Mouse (Mus musculus) frontal cortex, postnatal 36 days (tissue): ENCODE measurements around the gene Camp.

Experiments
- DNase-seq, 2 experiments: peaks; one replicate each; pipeline ENCODE4 v3.0.0; 2022; ENCODE audit warnings: low spot score in 2 of 2

The Camp gene

DNA sequence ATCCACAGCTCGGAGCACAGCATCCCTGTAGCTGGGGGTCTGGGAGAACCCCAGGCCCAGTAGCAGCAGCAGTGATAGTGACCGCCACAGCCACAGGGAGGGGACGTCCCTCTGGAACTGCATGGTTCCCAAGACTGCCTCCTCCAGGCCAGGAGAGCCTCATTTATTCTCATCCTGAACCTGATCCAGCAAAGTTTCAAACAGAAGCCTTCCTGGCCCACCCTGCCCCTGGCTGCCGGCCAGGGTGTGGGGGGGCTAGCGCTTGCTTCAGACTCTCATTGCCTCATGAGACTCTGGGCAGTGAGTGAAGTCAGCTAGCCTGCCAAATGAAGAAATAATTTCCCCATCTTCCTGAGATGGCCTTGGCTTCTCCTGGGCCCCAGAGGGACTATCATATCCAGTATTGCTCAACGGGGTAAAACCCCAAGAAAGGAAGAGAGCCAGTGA, at the start of gene Camp:
TSS of gene Camp (minus strand) at position 306 of the 447 bp plus-strand sequence.
- DNase-seq: no peak

DNA sequence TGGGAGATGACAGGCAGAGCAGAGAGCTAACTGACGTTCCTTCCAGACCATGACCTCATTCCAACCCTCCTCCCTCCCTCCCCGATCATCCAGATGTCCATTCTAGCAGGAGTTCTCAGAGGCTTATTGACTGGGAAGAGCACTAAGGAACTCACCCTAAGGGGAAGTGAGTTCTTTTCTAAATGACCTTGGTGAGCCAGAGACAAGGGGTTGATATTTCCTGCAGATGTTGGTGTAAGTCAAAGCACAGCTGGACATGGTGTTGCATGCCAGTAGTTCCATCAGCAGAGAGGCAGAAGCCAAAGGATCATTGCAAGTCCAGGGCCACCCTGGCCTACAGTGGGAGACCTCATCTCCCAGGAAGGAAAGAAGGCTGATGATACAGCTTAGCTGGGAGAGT, 48.6 kb upstream of the Camp start:
- no peak for DNase-seq

DNA sequence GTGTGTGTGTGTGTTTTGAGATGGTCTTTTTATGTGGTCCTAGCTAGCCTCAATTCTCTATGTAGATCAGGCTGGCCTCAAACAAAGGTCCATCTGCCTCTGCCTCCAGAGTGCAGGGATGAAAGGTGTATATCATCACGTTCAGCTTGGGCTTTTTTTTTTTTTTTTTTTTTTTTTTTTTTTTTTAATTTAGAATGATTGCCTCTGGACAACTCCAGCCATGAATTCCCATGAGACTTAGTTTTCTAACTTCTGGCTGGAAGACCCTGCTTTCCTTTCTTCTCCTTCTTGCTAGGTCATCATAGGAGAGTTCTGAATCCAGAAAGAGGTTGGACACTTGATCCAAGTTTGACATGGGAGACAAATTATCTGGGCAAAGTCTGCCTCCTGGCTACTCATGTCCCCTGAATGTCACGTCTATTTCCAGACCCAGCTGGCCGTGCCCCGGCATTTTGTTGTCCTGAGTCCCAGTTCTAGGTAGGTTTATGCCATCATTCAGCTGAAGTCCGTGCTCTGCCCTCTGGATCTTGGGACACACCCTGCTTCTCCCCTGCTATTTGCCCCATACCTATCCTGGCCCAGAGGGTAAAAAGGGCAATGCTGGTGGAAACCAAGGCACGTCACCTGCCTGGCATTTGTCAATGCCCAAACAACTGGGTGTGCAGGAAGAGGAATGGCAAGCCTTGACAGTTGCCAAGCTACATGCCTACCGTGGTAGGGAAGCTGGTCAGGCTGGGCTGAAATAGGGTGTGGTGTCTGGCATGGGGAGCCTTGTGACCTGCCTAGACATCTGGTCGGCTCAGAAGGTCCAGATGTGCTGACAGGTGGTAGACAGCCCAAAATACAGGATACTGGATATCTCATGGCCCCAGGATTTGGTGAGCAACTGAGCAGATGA, 47.1 kb upstream of the Camp start:
- DNase-seq: no peak

DNA sequence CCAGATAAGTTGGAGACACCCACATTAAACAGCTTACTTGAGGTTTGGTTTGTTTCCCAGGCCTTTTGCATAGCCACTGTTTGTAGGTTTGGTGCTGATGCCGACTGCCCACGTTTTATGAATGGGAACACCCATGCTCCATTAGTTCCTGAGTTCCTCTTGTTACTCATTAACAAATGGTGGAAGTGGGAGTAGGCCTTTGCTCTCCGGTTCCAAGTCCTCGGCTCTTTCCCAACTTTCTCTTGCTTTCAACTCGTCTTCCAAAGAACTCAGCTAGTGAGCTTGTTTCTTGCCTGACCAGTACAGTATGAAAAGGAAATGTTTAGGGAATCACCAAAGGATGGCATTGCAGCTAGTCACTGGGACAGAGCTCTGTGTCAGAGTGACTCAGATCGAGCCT, 46.2 kb upstream of the Camp start:
- DNase-seq: no peak

DNA sequence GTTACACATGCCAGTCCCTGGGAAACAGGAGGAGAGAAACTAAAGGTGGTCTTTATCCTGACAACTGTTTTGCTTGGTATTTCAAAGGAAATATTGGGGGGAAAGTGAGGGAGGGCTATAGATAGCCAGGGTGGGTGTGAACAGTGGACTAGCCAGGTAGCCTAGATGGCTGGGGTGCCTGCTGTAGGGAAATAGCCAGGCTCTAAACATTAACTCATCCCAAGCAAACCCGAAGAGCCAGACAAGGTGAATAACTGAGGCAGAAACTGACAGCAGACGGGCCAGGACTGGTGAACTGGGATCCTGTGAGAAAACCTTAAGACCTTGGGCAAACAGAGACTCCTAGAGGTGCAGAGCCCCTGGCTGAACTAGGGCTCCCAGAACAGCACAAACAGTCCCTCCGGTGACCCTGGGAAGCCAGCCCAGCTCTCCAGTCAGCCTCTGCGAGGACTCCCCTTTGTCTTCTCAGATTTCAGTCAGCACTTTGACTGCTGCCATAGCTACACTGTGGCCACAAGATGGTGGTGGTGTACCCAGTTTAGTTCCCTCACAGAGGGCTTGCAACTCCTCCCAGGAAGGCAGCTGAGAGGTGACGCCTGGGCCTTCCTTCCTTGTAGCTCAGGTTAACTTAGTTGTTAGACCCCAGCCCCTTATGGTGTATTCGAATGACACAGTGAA, 45.1 kb upstream of the Camp start:
- peak; percentile 61 to 75 for DNase-seq

DNA sequence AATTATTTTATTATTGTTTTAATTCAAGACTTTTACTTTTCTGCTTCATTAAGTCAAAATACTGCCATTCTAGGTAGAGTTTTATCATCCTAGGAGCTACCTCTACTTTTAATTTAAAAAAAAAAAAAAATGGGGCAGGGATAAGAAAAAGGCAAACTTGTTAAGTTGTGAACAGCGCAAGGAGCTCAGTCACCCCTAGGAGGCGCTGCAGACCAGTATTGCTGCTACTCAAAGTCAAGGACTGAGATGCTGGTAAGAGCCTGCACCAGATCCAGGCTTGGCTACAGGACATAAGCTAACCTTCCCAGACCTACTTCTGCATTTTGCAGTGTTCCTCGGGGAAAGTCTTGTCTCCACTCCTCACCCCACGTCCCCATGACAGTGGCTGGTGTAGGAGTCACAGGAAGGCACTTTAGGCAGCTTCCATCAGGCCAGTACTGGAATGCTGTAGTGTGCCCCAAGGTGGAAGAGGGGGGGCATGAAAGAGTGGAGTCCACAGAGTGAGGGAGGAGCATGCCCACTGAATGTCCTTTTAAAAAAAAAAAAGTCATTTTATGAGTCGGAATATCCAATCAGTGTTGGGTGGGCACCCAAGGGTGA, 43.3 kb upstream of the Camp start:
- peak; percentile 71 to 81 for DNase-seq

DNA sequence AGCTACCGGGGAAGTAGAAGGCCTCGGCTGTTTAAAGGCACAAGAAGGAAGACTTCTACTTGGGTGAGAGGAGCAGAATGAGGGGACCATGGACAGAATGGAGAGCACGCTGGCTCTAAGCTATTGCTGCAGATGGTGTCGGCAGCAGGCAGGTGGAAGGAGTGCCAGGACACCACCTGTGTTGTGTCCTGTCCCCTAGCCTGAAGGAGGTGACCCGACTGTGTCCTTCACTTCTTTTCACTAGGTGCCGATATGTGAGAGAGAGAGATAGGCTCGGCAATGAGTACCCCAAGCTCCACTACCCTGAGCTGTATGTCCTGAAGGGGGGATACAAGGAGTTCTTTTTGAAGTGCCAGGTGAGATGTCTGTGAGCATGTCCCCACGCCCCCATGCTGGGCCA, 42.1 kb upstream of the Camp start:
- DNase-seq: no peak

DNA sequence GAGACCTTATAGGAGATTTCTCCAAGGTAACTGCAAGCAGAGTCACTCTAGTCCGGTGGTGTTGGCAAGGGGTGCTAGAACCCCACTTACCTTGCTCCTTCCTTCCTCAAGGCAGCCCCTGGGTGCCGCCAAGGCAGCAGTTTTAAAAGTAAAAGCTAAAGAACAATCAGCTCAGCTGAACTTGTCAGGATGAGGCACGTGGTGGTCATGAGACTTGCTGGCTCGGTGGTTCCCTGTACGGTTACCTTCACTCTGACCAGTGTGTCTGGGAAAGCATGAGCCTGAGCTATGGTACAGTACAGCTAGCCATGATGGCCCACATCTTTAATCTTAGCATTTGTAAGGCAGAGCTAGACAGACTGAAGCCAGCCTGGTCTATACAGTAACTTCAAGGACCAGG, 37.9 kb upstream of the Camp start:
- DNase-seq: no peak

DNA sequence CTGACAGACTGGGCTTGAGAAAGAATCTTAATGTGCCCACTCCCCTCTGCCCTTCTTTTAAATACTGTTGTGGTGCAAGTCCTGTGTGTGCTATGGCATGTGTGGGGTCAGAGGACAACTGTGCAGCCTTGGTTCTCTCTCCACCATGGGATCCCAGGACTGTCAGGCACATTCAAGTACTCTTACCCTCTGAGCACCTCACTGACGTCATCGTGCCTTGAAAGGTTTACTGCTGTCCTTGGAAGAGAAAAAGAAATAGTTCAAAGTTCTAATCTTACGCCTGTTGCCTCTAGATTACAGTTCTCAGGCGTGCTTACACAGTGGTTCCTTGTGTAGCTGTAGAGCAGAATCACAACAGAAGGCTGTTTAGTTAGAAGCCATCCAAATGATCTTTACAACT, 36.8 kb upstream of the Camp start:
- DNase-seq: no peak

DNA sequence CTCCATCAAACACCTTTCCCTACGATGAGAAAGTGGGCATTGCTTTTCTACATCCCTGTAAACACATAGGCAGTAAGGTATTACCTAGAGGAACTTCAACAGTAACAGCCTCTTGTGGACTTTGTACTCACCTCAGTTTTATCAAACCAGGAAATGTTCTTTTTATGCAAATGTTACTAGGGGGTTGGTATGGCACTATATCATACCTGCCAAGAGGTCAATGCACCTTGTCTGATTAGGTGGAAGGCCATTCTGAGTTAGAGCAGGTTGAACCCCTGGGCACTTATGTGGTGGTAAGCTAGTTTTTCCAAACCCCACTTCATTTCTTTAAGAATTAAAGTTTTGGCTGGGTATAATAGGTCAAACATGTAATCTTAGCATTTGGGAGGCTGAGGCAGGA, 29.9 kb upstream of the Camp start:
- DNase-seq: no peak

DNA sequence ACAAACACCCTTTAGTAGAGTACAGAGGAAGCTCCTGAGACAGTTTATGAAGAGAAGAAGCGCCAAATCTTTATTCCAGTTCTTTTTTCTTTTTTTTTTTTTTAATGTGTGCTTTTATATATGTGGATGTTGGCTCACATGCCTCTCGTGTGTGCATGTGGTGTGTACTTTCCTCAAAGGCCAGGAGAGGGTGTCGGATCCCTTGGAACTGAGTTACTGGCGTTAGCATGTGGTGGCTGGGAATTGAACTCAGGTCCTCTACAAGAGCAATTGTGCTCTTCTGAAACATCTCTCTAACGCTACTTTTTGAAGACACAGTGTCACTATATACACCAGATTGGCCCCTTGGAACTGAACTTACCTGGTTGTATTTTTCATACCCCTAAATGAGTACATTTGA, 28.2 kb upstream of the Camp start:
- no peak for DNase-seq

DNA sequence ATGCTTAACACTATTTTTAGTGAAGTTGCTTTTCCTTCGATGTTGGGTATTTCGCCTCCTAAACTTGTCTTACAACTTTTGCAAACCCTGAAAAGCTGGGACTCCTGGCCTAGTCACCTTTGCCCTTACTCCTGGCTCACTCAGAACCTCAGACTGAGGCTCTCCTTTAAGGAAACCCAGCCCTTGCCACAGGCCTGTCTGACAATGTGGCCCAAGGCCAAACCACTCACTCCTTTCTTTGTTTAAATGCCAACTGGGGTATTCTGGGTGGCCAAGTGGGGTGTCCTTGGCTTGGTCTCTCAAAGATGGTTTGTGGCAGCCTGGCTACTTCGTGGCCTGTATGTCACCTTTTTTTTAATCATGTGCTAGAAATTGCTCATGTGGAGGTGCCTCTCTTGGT, 27.3 kb upstream of the Camp start:
- no peak for DNase-seq

DNA sequence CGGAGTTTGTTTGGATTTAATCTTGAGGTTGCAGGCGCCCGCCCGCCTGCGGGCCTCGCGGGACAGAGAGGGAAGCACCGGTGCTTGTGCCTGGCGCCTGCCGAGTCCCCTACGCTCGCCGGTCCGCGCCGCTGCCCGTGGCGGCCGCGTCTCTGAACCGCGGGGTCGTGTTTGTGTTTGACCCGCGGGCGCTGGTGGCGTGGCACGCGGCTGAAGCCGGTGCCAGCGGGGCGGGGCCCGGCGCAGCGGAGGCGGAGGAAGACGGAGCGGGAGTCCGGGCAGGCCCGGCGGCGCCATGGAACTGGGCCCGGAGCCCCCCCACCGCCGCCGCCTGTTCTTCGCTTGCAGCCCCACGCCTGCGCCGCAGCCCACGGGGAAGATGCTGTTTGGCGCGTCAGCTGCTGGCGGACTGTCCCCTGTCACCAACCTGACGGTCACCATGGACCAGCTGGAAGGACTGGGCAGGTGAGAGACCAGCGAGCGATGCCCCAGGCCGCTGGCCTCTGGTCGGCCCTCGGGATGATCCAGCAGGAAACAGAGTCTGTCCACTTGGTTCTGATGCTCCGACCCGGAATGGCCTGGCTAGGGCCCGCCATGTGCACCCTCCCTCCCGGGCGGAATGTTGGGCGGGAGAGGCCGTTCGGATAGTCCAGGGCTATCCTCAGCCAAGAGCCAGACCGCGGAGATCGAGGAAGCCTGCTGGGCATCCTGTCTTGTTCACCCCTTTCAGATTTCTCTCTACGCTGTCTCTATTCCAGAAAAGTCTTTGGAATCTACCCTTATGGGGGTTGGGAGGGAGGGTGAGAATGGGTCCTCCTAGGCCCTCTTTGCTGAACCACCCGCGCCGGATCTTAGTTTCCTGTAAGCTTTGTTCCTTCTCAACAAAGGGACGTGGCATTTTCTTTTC, 26.5 kb upstream of the Camp start:
- peak; percentile 23 to 25 for DNase-seq

DNA sequence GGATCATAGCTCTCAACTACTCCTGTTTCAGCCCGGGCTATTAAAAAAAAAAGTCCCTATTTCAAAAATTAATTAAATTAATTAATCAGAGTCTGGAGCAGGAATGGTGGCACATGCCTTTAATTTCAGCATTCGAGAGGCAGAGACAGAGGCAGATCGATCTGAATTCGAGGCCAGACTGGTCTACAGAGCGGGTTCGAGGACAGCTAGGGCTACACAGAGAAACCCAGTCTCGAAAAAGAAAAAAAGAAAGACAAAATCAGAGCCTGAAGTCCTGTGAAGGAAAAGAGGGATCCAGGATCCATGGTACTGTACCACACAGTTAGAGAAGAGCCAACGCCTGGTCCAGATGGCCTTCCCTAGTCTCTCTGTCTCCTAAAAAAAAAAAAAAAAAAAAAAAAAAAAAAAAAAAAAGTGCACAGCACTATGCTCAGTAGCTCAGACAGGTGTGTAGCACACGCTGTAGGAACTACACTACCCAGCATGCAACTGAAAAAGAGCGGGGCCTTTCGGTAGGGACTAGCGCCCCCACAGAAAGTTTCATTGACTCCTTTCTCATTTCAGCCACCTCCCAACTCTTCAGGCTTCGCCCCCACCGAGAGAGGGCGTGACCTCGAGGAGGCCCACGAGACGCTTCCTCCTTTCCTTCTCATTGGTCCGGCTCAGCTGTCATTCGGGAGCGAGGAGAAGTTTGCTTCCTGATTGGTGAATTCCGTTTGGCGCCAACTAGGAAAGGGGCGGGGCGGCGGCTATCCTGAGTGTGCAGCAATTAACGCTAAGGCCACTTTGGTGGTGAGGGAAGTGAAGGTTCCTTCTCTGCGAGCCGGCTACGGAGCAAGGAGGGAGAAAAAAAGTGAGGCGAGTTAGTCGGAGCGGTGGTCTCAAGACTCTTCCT, 25.6 kb upstream of the Camp start, which contains the start of gene Cdc25a:
TSS of gene Cdc25a (plus strand) at position 783 of the 895 bp plus-strand sequence.
- peak; percentile 96 for DNase-seq

DNA sequence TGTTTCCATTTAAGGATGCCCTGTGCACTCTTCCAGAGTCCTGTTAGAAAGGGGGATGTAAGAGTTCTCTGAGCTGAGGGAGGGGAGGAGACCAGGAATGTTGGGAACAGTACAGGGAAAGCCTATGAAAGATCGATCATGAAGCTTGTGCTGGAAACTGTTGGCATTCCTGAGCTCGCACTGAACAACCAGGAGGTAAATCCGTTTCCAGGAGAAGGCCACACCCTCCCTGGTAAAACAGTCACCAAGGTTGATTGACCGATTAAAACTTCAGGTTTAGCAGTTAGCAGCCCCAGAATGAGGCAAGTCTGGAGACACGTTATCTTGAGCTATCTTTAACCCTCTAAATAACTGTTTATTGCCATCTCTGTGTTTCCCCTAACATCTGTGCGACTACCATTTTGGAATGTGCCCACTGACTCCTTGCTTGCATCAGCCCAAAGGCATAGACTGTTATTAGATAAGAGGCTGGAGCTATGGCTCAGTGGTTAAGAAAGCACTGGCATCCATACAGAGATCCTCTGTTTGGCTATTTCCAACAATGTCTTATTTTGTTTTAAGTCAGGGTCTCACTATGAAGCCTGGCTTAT, 21.7 kb upstream of the Camp start:
- DNase-seq: no peak

DNA sequence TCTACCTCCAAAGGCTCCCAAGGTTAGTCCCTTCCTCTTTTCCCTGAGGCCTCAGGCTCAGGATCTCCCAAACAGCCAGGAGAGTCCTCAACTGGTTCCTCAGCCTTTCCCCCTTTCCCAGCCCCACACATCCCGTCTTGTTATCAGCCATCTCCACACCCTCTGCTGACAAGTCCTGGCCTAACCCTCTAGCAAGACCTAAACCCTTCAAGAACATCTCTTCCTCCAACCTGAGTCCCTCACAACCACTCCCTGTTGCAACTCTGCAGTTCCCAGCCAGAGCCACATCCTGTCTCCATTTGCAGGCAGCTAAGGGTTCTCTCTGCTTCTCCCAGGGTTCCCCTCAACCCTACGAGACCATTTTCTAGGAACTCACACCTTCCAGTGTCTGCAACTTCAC, 16.8 kb upstream of the Camp start:
- no peak for DNase-seq

DNA sequence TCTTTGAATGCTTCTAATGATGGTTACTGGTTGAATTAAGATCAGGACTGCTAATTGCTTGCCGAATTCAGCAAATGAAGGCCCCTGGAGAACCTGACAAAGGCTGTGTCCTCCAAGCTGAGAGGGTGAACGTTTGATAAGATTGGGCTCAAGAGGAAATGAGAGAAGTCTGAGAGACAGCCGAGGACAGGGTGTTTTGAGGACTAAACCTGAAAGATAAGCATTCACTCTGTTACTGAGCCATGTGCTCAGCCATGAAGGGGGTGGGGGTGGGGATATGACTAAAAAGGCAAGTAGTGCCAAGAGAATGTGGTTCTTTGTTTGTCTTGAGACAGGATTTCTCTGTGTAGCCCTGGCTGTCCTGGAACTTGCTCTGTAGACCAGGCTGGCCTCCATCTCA, 13.7 kb upstream of the Camp start:
- no peak for DNase-seq

DNA sequence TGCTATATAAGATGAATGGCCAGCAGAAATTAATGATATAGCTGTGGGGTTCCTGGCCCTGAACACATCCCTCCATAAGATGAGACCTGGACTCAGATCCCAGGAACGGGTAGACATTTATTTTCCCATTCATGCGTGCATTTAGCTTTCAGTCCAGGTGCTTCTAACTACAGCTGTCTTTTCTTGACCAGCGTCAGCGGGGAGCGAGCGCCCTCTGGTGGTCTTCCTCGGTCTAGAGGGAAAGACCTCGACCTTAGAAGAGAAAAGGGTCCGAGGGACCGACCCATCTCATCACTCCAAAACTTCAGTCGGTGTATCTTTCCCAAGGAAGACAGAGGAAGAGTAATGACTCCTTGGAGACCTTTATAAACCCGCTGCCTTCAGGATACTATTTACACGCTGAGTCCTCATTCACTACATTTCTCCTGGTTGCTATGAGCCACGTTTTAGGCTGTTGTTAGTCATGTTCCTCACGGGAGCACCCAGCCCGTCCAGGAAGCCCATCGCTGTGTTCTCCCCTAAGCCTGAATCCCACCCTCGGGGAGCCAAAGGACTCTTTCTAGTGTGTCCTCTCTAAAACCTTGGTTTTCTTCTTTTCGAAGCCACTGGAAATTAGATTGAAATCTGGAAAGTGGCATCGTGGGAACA, 13.1 kb upstream of the Camp start:
- peak; percentile 76 for DNase-seq

DNA sequence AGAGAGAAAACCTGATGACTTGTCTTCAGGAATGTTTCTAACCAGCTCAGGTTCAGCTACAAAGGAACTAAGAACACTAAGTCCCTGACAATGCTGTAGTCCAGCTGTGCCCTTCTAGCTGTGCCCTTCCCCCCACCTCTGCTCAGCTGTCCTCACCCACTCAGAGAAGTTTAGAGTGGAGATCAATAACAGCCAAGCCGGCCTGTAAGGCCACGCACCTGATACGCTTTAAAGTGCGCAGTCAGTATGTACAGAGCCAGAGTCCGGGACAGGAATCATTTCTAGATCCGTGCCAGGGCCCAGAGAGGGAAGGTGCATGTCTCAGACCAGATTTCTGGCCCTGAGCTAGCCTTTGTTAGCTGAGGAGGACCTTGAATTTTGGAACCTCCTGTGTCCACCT, 6.5 kb upstream of the Camp start:
- no peak for DNase-seq

DNA sequence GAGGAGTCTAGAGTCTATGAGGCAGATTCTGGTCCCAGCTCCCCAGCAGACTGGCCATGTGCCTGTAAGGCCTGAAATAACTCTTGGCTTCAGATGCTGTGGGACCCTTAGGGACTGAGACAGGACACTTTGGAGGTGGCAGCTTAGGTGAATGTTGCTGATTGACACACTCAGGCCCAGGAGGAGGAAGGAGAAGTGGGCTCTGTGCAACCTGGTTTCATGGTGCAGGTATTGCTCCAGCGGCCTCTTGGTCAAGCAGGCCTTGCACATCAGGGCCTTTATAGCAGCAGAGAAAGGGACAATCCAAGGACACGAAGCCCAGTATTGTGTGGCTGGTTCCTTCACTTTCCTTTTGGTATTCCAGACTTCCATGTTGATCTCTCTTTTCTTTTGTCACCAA, 4.9 kb upstream of the Camp start:
- DNase-seq: no peak
